3 mouse cellular contexts compared by ENCODE assay signal in the genomic region with DNA sequence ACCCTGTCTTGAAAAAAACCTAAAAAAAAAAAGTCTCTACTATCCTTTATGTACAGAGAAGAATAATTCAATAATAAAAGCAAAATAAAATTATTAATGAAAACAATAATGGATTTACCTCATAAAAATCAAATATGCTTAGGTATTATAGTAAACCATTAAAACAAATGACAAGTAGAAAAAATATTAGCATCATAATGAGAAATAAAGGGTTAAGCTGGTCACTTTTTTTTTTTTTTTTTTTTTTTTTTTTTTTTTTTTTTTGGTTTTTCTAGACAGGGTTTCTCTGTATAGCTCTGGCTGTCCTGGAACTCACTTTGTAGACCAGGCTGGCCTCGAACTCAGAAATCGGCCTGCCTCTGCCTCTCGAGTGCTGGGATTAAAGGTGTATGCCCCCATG. TPM values are rescaled to one million over a fixed set of nuclear protein-coding genes. Genes with fewer than 3 reads are reported as not detected.
"Had no signal": no experiment of that assay in that cellular context is flagged by ENCODE, and none has a peak within 500 bp of the region (broad histone marks: within the 10 kb centered on the region; RNA-seq: fewer than 3 reads in every experiment).

No protein-coding gene starts in this region.

RNA-seq across cellular contexts. Expression of a gene that starts 9.5 kb away (rescaled TPM):
- total RNA-seq: hindbrain, postnatal 0 days; layer of hippocampus, adult 18-20 months had no signal
- polyA plus RNA-seq: large intestine, adult 2 months had no signal
